In the genomic region with DNA sequence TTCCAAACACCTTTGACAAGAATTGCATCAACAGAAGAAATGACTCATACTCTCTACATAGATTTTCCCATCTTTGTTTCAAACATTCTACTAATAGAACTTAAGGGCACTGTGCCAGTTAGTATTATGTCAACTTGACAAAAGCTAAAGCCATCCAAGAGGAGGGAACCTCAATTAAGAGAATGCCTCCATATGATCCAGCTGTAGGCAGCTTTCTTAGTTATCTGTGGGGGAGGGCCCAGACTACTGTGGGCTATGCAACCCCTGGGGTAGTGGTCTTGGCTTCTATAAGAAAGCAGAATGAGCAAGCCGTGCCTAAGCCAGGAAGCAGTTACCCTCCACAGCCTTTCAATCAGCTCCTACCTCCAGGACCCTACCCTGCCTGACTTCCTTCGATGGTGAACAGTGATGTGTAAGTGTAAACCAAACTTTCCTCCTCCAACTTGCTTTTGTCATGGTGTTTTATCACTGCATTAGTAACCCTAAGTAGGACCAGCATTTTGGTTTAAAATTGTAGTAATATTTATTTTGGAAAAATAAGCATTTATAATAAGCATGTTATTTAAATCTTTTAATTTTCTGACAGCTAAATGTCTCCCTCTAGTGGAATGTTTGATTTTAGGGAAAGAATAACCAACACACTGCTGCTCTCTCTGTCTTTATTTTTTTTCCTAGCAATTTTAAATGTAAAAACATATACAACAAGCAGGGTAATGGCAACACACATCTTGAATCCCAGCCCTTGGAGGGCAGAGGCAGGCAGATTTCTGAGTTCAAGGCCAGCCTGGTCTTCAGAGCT, we compare ENCODE assay signal across 8 mouse cellular contexts. TPM values are rescaled to one million over a fixed set of nuclear protein-coding genes. Genes with fewer than 3 reads are reported as not detected.
DNase-seq lines count a peak whose midpoint lies in the region; ATAC-seq lines count a peak whose summit lies in the region.

No protein-coding gene starts in this region.

- H3K4me2 ChIP-seq in hindbrain, embryonic 11.5 days (replicated peaks; ENCODE audit: low read depth, low read length), result no peak overlapping the region
- H3K4me2 ChIP-seq in embryonic facial prominence, embryonic 13.5 days, result no peak overlapping the region

- ATAC-seq in hindbrain, embryonic 11.5 days (ENCODE audit: low FRiP score), result no peak
- ATAC-seq in embryonic facial prominence, embryonic 13.5 days (ENCODE audit: insufficient number of reproducible peaks, insufficient read depth, low FRiP score, low TSS enrichment, low read depth), result no peak
- ATAC-seq in granulocyte monocyte progenitor cell, adult 5-6 weeks (replicated peaks; ENCODE audit: poor library complexity, severe bottlenecking), result no peak

- H3K36me3 ChIP-seq in hindbrain, embryonic 11.5 days (ENCODE audit: control insufficient read depth, insufficient read depth, low read length), result no peaks in the 10 kb centered on the region
- H3K36me3 ChIP-seq in hindbrain, embryonic 10.5 days, result peaks cover 5% of the 10 kb centered on the region; the same call in 1 of the 2 replicates
- H3K36me3 ChIP-seq in embryonic facial prominence, embryonic 13.5 days, result no peaks in the 10 kb centered on the region

- H3K4me1 ChIP-seq in hindbrain, embryonic 11.5 days (replicated peaks; ENCODE audit: control insufficient read depth, insufficient read depth, low read length), result no peaks in the 10 kb centered on the region
- no peaks in the 10 kb centered on the region for H3K4me1 ChIP-seq in hindbrain, embryonic 10.5 days (replicated peaks)
- H3K4me1 ChIP-seq in embryonic facial prominence, embryonic 13.5 days, result peaks cover 3% of the 10 kb centered on the region; the same call in 1 of the 2 replicates

- no peak overlapping the region for H3K27ac ChIP-seq in hindbrain, embryonic 11.5 days (ENCODE audit: low read depth, low read length)
- no peak overlapping the region for H3K27ac ChIP-seq in hindbrain, embryonic 10.5 days
- H3K27ac ChIP-seq in embryonic facial prominence, embryonic 13.5 days, result peak overlapping the region; percentile 57

- H3K4me3 ChIP-seq in hindbrain, embryonic 11.5 days (ENCODE audit: low read depth, low read length), result no peak overlapping the region
- H3K4me3 ChIP-seq in hindbrain, embryonic 10.5 days, result no peak overlapping the region
- H3K4me3 ChIP-seq in embryonic facial prominence, embryonic 13.5 days, result no peak overlapping the region

- DNase-seq in hindbrain, embryonic 11.5 days (ENCODE audit: low spot score), result peak; percentile 15
- DNase-seq in hindbrain, embryonic 10.5 days (ENCODE audit: low spot score), result no peak
- DNase-seq in CD4-positive, CD25-positive, alpha-beta regulatory T cell, adult 2 months (ENCODE audit: low read depth, low spot score), result peak; percentile 55
- DNase-seq in lung, postnatal 14 days, result peak; percentile 6
- DNase-seq in gastrocnemius, adult 18-20 months (ENCODE audit: low spot score), result no peak
- no peak for DNase-seq in thymus, postnatal 10 days (ENCODE audit: low spot score in 2 of 2)

- no peaks in the 10 kb centered on the region for H3K9me3 ChIP-seq in hindbrain, embryonic 11.5 days (ENCODE audit: control insufficient read depth, low read length)
- no peaks in the 10 kb centered on the region for H3K9me3 ChIP-seq in hindbrain, embryonic 10.5 days
- H3K9me3 ChIP-seq in embryonic facial prominence, embryonic 13.5 days, result no peaks in the 10 kb centered on the region

- H3K27me3 ChIP-seq in hindbrain, embryonic 11.5 days (ENCODE audit: control insufficient read depth, insufficient read depth, low read length), result no peaks in the 10 kb centered on the region
- no peaks in the 10 kb centered on the region for H3K27me3 ChIP-seq in hindbrain, embryonic 10.5 days (ENCODE audit: insufficient read depth, poor library complexity, severe bottlenecking)
- no peaks in the 10 kb centered on the region for H3K27me3 ChIP-seq in embryonic facial prominence, embryonic 13.5 days

- 89% methylated on average over 2 of the region's 2 CpGs for WGBS in hindbrain, embryonic 11.5 days
- WGBS in hindbrain, embryonic 10.5 days, result 87% methylated on average over 2 of the region's 2 CpGs
- WGBS in embryonic facial prominence, embryonic 13.5 days, result 58% methylated on average over 2 of the region's 2 CpGs

- H3K9ac ChIP-seq in hindbrain, embryonic 11.5 days (ENCODE audit: low read depth, low read length), result no peak overlapping the region
- H3K9ac ChIP-seq in embryonic facial prominence, embryonic 13.5 days, result no peak overlapping the region

RNA-seq across cellular contexts. Expression of a gene that starts 7.7 kb away (rescaled TPM):
- polyA plus RNA-seq in hindbrain, embryonic 11.5 days (2014; fragmentation: Nextera tagmentation; extraction: Ambion mirVana), result 34.2 and 38.3 TPM in 2 replicates
- polyA plus RNA-seq in hindbrain, embryonic 10.5 days (2016; fragmentation: Nextera tagmentation; extraction: Ambion mirVana), result 31.9 and 35.1 TPM in 2 replicates
- 27.2 and 29.4 TPM in 2 replicates for polyA plus RNA-seq in embryonic facial prominence, embryonic 13.5 days (2015; fragmentation: Nextera tagmentation; extraction: Ambion mirVana)
- 1 to 10 TPM; 1.1 to 1.3 TPM for total RNA-seq in gastrocnemius, adult 18-20 months (2021)
- 23.0 and 27.6 TPM in 2 replicates for total RNA-seq in granulocyte monocyte progenitor cell, adult 5-6 weeks (2014; fragmentation: Nextera tagmentation)
- total RNA-seq in granulocyte monocyte progenitor cell, adult 5-6 weeks (2017), result 41.8 and 46.5 TPM in 2 replicates

RNA-seq across cellular contexts. Expression of a gene that starts 7.9 kb away (rescaled TPM):
- polyA plus RNA-seq in hindbrain, embryonic 11.5 days (2014; fragmentation: Nextera tagmentation; extraction: Ambion mirVana), result 23.7 and 27.8 TPM in 2 replicates
- 15.2 and 23.1 TPM in 2 replicates for polyA plus RNA-seq in hindbrain, embryonic 10.5 days (2016; fragmentation: Nextera tagmentation; extraction: Ambion mirVana)
- polyA plus RNA-seq in embryonic facial prominence, embryonic 13.5 days (2015; fragmentation: Nextera tagmentation; extraction: Ambion mirVana), result 17.1 and 17.5 TPM in 2 replicates
- 10 to 100 TPM; 13.7 to 15.5 TPM for total RNA-seq in gastrocnemius, adult 18-20 months (2021)
- 37.6 and 37.7 TPM in 2 replicates for total RNA-seq in granulocyte monocyte progenitor cell, adult 5-6 weeks (2014; fragmentation: Nextera tagmentation)
- total RNA-seq in granulocyte monocyte progenitor cell, adult 5-6 weeks (2017), result 45.2 and 48.8 TPM in 2 replicates

RNA-seq across cellular contexts. Expression of a gene that starts 37.0 kb away (rescaled TPM):
- polyA plus RNA-seq in hindbrain, embryonic 11.5 days (2014; fragmentation: Nextera tagmentation; extraction: Ambion mirVana), result 100 and 111 TPM in 2 replicates
- polyA plus RNA-seq in hindbrain, embryonic 10.5 days (2016; fragmentation: Nextera tagmentation; extraction: Ambion mirVana), result 98.0 and 111 TPM in 2 replicates
- 66.6 and 75.3 TPM in 2 replicates for polyA plus RNA-seq in embryonic facial prominence, embryonic 13.5 days (2015; fragmentation: Nextera tagmentation; extraction: Ambion mirVana)
- 10 to 100 TPM; 63.8 to 72.6 TPM for total RNA-seq in gastrocnemius, adult 18-20 months (2021)
- total RNA-seq in granulocyte monocyte progenitor cell, adult 5-6 weeks (2014; fragmentation: Nextera tagmentation), result 72.0 and 84.6 TPM in 2 replicates
- 66.2 and 72.0 TPM in 2 replicates for total RNA-seq in granulocyte monocyte progenitor cell, adult 5-6 weeks (2017)

RNA-seq across cellular contexts. Expression of a gene that starts 37.1 kb away (rescaled TPM):
- 14.1 and 14.6 TPM in 2 replicates for polyA plus RNA-seq in hindbrain, embryonic 11.5 days (2014; fragmentation: Nextera tagmentation; extraction: Ambion mirVana)
- 2.7 and 5.3 TPM in 2 replicates for polyA plus RNA-seq in hindbrain, embryonic 10.5 days (2016; fragmentation: Nextera tagmentation; extraction: Ambion mirVana)
- polyA plus RNA-seq in embryonic facial prominence, embryonic 13.5 days (2015; fragmentation: Nextera tagmentation; extraction: Ambion mirVana), result 90.4 and 112 TPM in 2 replicates
- 10 to 100 TPM; 18.4 to 31.0 TPM for total RNA-seq in gastrocnemius, adult 18-20 months (2021)
- total RNA-seq in granulocyte monocyte progenitor cell, adult 5-6 weeks (2014; fragmentation: Nextera tagmentation), result not detected in 2 replicates
- 0.56 TPM in 1 of 2 replicates, not detected in the other for total RNA-seq in granulocyte monocyte progenitor cell, adult 5-6 weeks (2017)

Comparison
In these comparisons a context has a peak if more than half of its experiments do, and no peak if none do; other contexts are left out.
1. DNase-seq: peak in hindbrain, embryonic 11.5 days (single experiment), CD4-positive, CD25-positive, alpha-beta regulatory T cell, adult 2 months (single experiment) and lung, postnatal 14 days (single experiment); none in hindbrain, embryonic 10.5 days (single experiment), gastrocnemius, adult 18-20 months (single experiment) and thymus, postnatal 10 days (0 of 2).